Mouse (Mus musculus): ENCODE data around the gene Lrp5.

Gene Lrp5

GRCm38 (mm10) chr19:3611730-3612129 lies 74.6 kb downstream of the Lrp5 start:
- DNase-seq (ENCODE audit: low spot score), result no peak

GRCm38 (mm10) chr19:3610886-3611285 lies 75.5 kb downstream of the Lrp5 start:
- DNase-seq (ENCODE audit: low spot score), result no peak

- DNase-seq (ENCODE audit: low spot score), result no peak
These were observed 76.5 kb downstream of the Lrp5 start for GRCm38 (mm10) chr19:3609826-3610225.

- DNase-seq (ENCODE audit: low spot score), result no peak
These were observed 92.0 kb downstream of the Lrp5 start for GRCm38 (mm10) chr19:3594316-3594715.

- DNase-seq (ENCODE audit: low spot score), result no peak
These were observed 92.8 kb downstream of the Lrp5 start for GRCm38 (mm10) chr19:3593379-3594055.

GRCm38 (mm10) chr19:3589968-3590367 lies 96.4 kb downstream of the Lrp5 start:
- DNase-seq (ENCODE audit: low spot score), result no peak

GRCm38 (mm10) chr19:3589547-3589946 lies 96.8 kb downstream of the Lrp5 start:
- DNase-seq (ENCODE audit: low spot score), result no peak

- DNase-seq (ENCODE audit: low spot score), result peak; percentile 22
These were observed 98.6 kb downstream of the Lrp5 start for GRCm38 (mm10) chr19:3587729-3588128.

- peak; percentile 48 for DNase-seq (ENCODE audit: low spot score)
These were observed 99.8 kb downstream of the Lrp5 start for GRCm38 (mm10) chr19:3586540-3586939.

- no peak for DNase-seq (ENCODE audit: low spot score)
These were observed 100.3 kb downstream of the Lrp5 start for GRCm38 (mm10) chr19:3586026-3586425.

GRCm38 (mm10) chr19:3581326-3581725 lies 105.0 kb downstream of the Lrp5 start:
- no peak for DNase-seq (ENCODE audit: low spot score)

GRCm38 (mm10) chr19:3577911-3578290 lies 108.5 kb downstream of the Lrp5 start:
- no peak for DNase-seq (ENCODE audit: low spot score)

- DNase-seq (ENCODE audit: low spot score), result no peak
These were observed 109.0 kb downstream of the Lrp5 start for GRCm38 (mm10) chr19:3577265-3577910.

GRCm38 (mm10) chr19:3576451-3577264 lies 109.7 kb downstream of the Lrp5 start:
- DNase-seq (ENCODE audit: low spot score), result no peak

- peak; percentile 95 for DNase-seq (ENCODE audit: low spot score)
These were observed 110.6 kb downstream of the Lrp5 start, which contains the start of gene Ppp6r3 for GRCm38 (mm10) chr19:3575632-3576384. Gene Ppp6r3 (minus strand): TSS chr19:3575749.

- DNase-seq (ENCODE audit: low spot score), result no peak
These were observed 111.1 kb downstream of the Lrp5 start for GRCm38 (mm10) chr19:3575276-3575631.

- DNase-seq (ENCODE audit: low spot score), result no peak
These were observed 111.7 kb downstream of the Lrp5 start for GRCm38 (mm10) chr19:3574593-3575094.

- no peak for DNase-seq (ENCODE audit: low spot score)
These were observed 122.1 kb downstream of the Lrp5 start for GRCm38 (mm10) chr19:3564309-3564708.

GRCm38 (mm10) chr19:3562752-3563151 lies 123.6 kb downstream of the Lrp5 start:
- no peak for DNase-seq (ENCODE audit: low spot score)

- DNase-seq (ENCODE audit: low spot score), result no peak
These were observed 124.1 kb downstream of the Lrp5 start for GRCm38 (mm10) chr19:3562298-3562697.

- DNase-seq (ENCODE audit: low spot score), result no peak
These were observed 130.1 kb downstream of the Lrp5 start for GRCm38 (mm10) chr19:3556169-3556827.

All from spleen, adult 12 weeks (tissue).